Mouse (Mus musculus) liver, embryonic 12.5 days (tissue): Measurements from ENCODE around the gene Vmn2r101. TPM values are rescaled to one million over a fixed set of nuclear protein-coding genes. Genes with fewer than 3 reads are reported as not detected.

Source experiments
- ATAC-seq: fragments of 200-750 bp; cut with Nextera tagmentation; 2 replicates; pipeline ENCODE4 v1.8.0; 2017; ENCODE audit warnings: moderate number of reproducible peaks, mild to moderate bottlenecking, moderate library complexity
- H3K27ac ChIP-seq: fragments of 300-500 bp; sonication (generic); 2 replicates; pipeline ENCODE4 v1.5.1; 2016; ENCODE audit warnings: mild to moderate bottlenecking
- H3K27me3 ChIP-seq: fragments of 300-500 bp; sonication (generic); replicated peaks from 2 replicates; pipeline ENCODE4 v1.6.1; 2016; ENCODE audit warnings: mild to moderate bottlenecking, moderate library complexity
- H3K36me3 ChIP-seq: fragments of 300-500 bp; sonication (generic); 2 replicates; pipeline ENCODE4 v1.6.1; 2016; ENCODE audit warnings: mild to moderate bottlenecking, moderate library complexity
- H3K4me1 ChIP-seq: fragments of 300-500 bp; sonication (generic); 2 replicates; pipeline ENCODE4 v1.6.1; 2016
- H3K4me2 ChIP-seq: fragments of 300-500 bp; sonication (generic); 2 replicates; pipeline ENCODE4 v1.6.1; 2016; ENCODE audit warnings: mild to moderate bottlenecking, moderate library complexity
- H3K4me3 ChIP-seq: fragments of 300-500 bp; sonication (generic); 2 replicates; pipeline ENCODE4 v1.5.1; 2016; ENCODE audit warnings: mild to moderate bottlenecking, moderate library complexity
- H3K9ac ChIP-seq: fragments of 300-500 bp; sonication (generic); 2 replicates; pipeline ENCODE4 v1.6.1; 2016; ENCODE audit warnings: mild to moderate bottlenecking, moderate library complexity
- H3K9me3 ChIP-seq: fragments of 300-500 bp; sonication (generic); replicated peaks from 2 replicates; pipeline ENCODE4 v1.6.1; 2016; ENCODE audit warnings: mild to moderate bottlenecking, moderate library complexity
- WGBS: fragments of 180-500 bp; shearing (Covaris S2); methylation state at CpG from one replicate; pipeline ENCODE4 v1.1.7; 2016; ENCODE audit not compliant: insufficient replicate concordance; 5-methylcytosine and 5-hydroxymethylcytosine counted together
- polyA plus RNA-seq: library from polyadenylated mRNA; unstranded; fragments of >200 nt; fragmentation: Nextera tagmentation; extraction: Ambion mirVana; gene quantifications from 2 replicates; pipeline ENCODE4 v1.2.1, GENCODE M21; 2016

Gene Vmn2r101
- polyA plus RNA-seq, result not detected in 2 replicates

GRCm38 (mm10) chr17:19576927-19577326, at the start of gene Vmn2r101:
Vmn2r101 (plus strand) TSS chr17:19577227.
- Histone ChIP-seq H3K4me1 (no peaks in the 10 kb centered on the region), H3K27me3 (no peaks in the 10 kb centered on the region), H3K4me3 (no peak within 1 kb of the TSS), H3K36me3 (no peaks in the 10 kb centered on the region), H3K27ac (no peak within 1 kb of the TSS), H3K9ac (no peak within 1 kb of the TSS), H3K4me2 (no peak within 1 kb of the TSS), H3K9me3 (no peaks in the 10 kb centered on the region)
- no peak for ATAC-seq

- 72% methylated on average over 1 of the region's 1 CpGs for WGBS
- H3K27me3 ChIP-seq, result no peaks in the 10 kb centered on the region
Measured at GRCm38 (mm10) chr17:19629328-19629727, 52.3 kb downstream of the Vmn2r101 start.

GRCm38 (mm10) chr17:19658447-19658846, 81.4 kb downstream of the Vmn2r101 start:
- 44% methylated on average over 3 of the region's 3 CpGs for WGBS

More at GRCm38 (mm10) chr17:19629328-19629727, 52.3 kb downstream of the Vmn2r101 start:
- no peak overlapping the region for H3K4me2 ChIP-seq
- ATAC-seq, result no peak
- no peaks in the 10 kb centered on the region for H3K4me1 ChIP-seq
- no peak overlapping the region for H3K4me3 ChIP-seq
- no peak overlapping the region for H3K27ac ChIP-seq
- no peak overlapping the region for H3K9ac ChIP-seq
- H3K36me3 ChIP-seq, result no peaks in the 10 kb centered on the region
- H3K9me3 ChIP-seq, result 0 out of 2 replicates have a peak, but pooled peaks cover 7% of the 10 kb centered on the region

DNA sequence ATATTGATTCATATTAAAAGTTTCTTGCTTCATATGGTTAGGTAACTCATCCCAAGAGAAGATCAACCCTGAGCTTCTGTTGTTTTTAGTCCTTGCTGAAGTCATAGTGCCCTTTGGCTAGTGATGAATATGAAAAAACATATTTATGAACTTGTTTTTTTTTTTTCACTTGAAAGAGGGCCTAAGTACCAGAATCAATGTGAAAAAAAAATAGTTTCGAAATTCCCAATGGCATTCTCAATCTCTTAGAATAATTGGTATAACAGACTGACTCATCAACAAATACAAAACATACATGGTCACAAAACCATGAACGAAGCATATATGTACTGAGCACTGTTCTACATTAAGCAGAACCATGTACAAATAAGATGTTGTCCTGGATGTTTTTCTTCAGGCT, 83.0 kb downstream of the Vmn2r101 start, which contains the start of gene Vmn2r102:
Gene Vmn2r102, plus strand, starts transcription at position 301 of the 400 bp plus-strand sequence.
- 31% methylated on average over 2 of the region's 2 CpGs for WGBS
- no peak within 1 kb of the TSS for H3K27ac ChIP-seq
- H3K4me2 ChIP-seq, result no peak within 1 kb of the TSS
- no peak within 1 kb of the TSS for H3K9ac ChIP-seq
- H3K36me3 ChIP-seq, result no peaks in the 10 kb centered on the region
- ATAC-seq, result no peak
- H3K4me1 ChIP-seq, result no peaks in the 10 kb centered on the region
- no peak within 1 kb of the TSS for H3K4me3 ChIP-seq
- H3K27me3 ChIP-seq, result no peaks in the 10 kb centered on the region
- H3K9me3 ChIP-seq, result no peaks in the 10 kb centered on the region

More at GRCm38 (mm10) chr17:19658447-19658846, 81.4 kb downstream of the Vmn2r101 start:
- Histone ChIP-seq H3K9ac (no peak overlapping the region), H3K36me3 (no peaks in the 10 kb centered on the region), H3K27ac (no peak overlapping the region), H3K9me3 (no peaks in the 10 kb centered on the region), H3K27me3 (no peaks in the 10 kb centered on the region), H3K4me2 (no peak overlapping the region), H3K4me1 (no peaks in the 10 kb centered on the region), H3K4me3 (no peak overlapping the region)
- no peak for ATAC-seq

Other genes with a start within 250 kb of the Vmn2r101 start
- not detected in 2 replicates for gene Vmn2r99, start 215.3 kb upstream of the Vmn2r101 start, polyA plus RNA-seq
- gene Vmn2r100, start 72.5 kb upstream of the Vmn2r101 start, polyA plus RNA-seq, result not detected in 2 replicates
- gene Vmn2r102, start 83.1 kb downstream of the Vmn2r101 start, polyA plus RNA-seq, result not detected in 2 replicates
- gene Vmn2r103, start 196.1 kb downstream of the Vmn2r101 start, polyA plus RNA-seq, result not detected in 2 replicates